Mouse (Mus musculus) CD4-positive, CD25-positive, alpha-beta regulatory T cell, adult 4 months (primary cell): ENCODE measurements around the gene 1700037H04Rik. TPM values are rescaled to one million over a fixed set of nuclear protein-coding genes. Genes with fewer than 3 reads are reported as not detected.

Experiments
- ATAC-seq: one replicate; pipeline ENCODE4 v1.8.0; 2017
- polyA plus RNA-seq, 2 experiments: library from polyadenylated mRNA; unstranded; fragments of 100-300 nt; shearing (Covaris generic); gene quantifications; one replicate each; pipeline ENCODE4 v1.2.1; 2017

The 1700037H04Rik gene
- polyA plus RNA-seq, 2 experiments from 2014 or later: 37.5 to 50.3 TPM

GRCm38 (mm10) chr2:131145121-131145520 lies 14.8 kb downstream of the 1700037H04Rik start:
- ATAC-seq: no peak

- no peak for ATAC-seq
These were observed 16.7 kb downstream of the 1700037H04Rik start for GRCm38 (mm10) chr2:131143007-131143780.

- no peak for ATAC-seq
These were observed 17.3 kb downstream of the 1700037H04Rik start for GRCm38 (mm10) chr2:131142592-131142991.

- ATAC-seq: no peak
These were observed 18.4 kb downstream of the 1700037H04Rik start for GRCm38 (mm10) chr2:131141336-131141986.

GRCm38 (mm10) chr2:131140533-131140905 lies 19.4 kb downstream of the 1700037H04Rik start:
- no peak for ATAC-seq

GRCm38 (mm10) chr2:131139886-131140532 lies 19.9 kb downstream of the 1700037H04Rik start:
- no peak for ATAC-seq

GRCm38 (mm10) chr2:131139287-131139686 lies 20.6 kb downstream of the 1700037H04Rik start:
- ATAC-seq: no peak

GRCm38 (mm10) chr2:131138760-131139159 lies 21.1 kb downstream of the 1700037H04Rik start:
- no peak for ATAC-seq

GRCm38 (mm10) chr2:131138296-131138695 lies 21.6 kb downstream of the 1700037H04Rik start:
- ATAC-seq: no peak

- no peak for ATAC-seq
These were observed 24.3 kb downstream of the 1700037H04Rik start for GRCm38 (mm10) chr2:131135521-131136139.

- ATAC-seq: no peak
These were observed 25.0 kb downstream of the 1700037H04Rik start for GRCm38 (mm10) chr2:131134826-131135400.

- ATAC-seq: no peak
These were observed 25.5 kb downstream of the 1700037H04Rik start for GRCm38 (mm10) chr2:131134381-131134780.

GRCm38 (mm10) chr2:131132930-131133547 lies 26.8 kb downstream of the 1700037H04Rik start, which contains the start of gene Gm11037:
Gene Gm11037, plus strand, starts transcription at chr2:131133497.
- ATAC-seq: no peak

- ATAC-seq: no peak
These were observed 27.6 kb downstream of the 1700037H04Rik start for GRCm38 (mm10) chr2:131132111-131132888.

GRCm38 (mm10) chr2:131130849-131131248 lies 29.0 kb downstream of the 1700037H04Rik start:
- ATAC-seq: no peak

- ATAC-seq: no peak
These were observed 30.0 kb downstream of the 1700037H04Rik start for GRCm38 (mm10) chr2:131129836-131130235.

- no peak for ATAC-seq
These were observed 31.2 kb downstream of the 1700037H04Rik start for GRCm38 (mm10) chr2:131128636-131129157.

GRCm38 (mm10) chr2:131128211-131128610 lies 31.7 kb downstream of the 1700037H04Rik start:
- no peak for ATAC-seq

- ATAC-seq: no peak
These were observed 32.6 kb downstream of the 1700037H04Rik start, which contains the start of gene Hspa12b for GRCm38 (mm10) chr2:131127161-131127730. Gene Hspa12b, plus strand, starts transcription at chr2:131127280.
